26 mouse cellular contexts compared by ENCODE assay signal in the genomic region with DNA sequence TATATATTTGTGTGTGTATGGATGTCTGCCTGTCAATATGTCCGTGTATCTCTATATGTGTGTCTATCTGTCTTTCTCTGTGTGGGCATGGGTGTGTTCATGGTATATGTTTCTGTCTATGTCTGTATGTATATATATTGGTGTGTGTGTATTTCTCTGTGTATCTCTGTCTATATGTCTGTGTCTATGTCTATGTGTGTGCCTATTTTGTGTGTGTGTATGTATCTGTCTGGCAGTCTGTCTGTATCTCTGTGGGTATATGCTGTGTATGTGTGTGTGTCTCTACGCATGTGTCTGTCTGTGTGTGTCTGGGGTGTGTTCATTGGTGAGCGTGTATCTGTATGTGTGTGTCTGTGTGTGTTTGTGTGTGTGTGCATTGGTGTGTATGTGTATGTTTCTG. TPM values are rescaled to one million over a fixed set of nuclear protein-coding genes. Genes with fewer than 3 reads are reported as not detected.
A peak's percentile ranks its signal among the peaks of the same experiment; 100 is the strongest.
DNase-seq lines count a peak whose midpoint lies in the region; ATAC-seq and TF ChIP-seq lines count a peak whose summit lies in the region.
"Had no signal": no experiment of that assay in that cellular context is flagged by ENCODE, and none has a peak within 500 bp of the region (broad histone marks: within the 10 kb centered on the region; RNA-seq: fewer than 3 reads in every experiment).

No protein-coding gene starts in this region.

- H3K4me2 ChIP-seq in hindbrain, embryonic 11.5 days (replicated peaks; ENCODE audit: low read depth, low read length), result no peak overlapping the region
- no peak overlapping the region for H3K4me2 ChIP-seq in hindbrain, embryonic 12.5 days (replicated peaks)
- no peak overlapping the region for H3K4me2 ChIP-seq in kidney, embryonic 16.5 days (replicated peaks; ENCODE audit: low read depth, low read length)
- no peak overlapping the region for H3K4me2 ChIP-seq in midbrain, embryonic 11.5 days
- H3K4me2 ChIP-seq in midbrain, postnatal 0 days (ENCODE audit: low read depth, low read length, poor library complexity, severe bottlenecking), result no peak overlapping the region
- no peak overlapping the region for H3K4me2 ChIP-seq in midbrain, embryonic 15.5 days
- H3K4me2 ChIP-seq: embryonic facial prominence, embryonic 13.5 days; forebrain, embryonic 12.5 days; forebrain, embryonic 15.5 days; heart, embryonic 13.5 days; hindbrain, embryonic 13.5 days had no signal

- no peaks in the 10 kb centered on the region for H3K27me3 ChIP-seq in hindbrain, embryonic 11.5 days (ENCODE audit: control insufficient read depth, insufficient read depth, low read length)
- H3K27me3 ChIP-seq in hindbrain, embryonic 12.5 days, result peaks cover 5% of the 10 kb centered on the region
- no peaks in the 10 kb centered on the region for H3K27me3 ChIP-seq in kidney, embryonic 16.5 days (ENCODE audit: insufficient read depth, low read length)
- H3K27me3 ChIP-seq in midbrain, embryonic 11.5 days (ENCODE audit: control insufficient read depth, insufficient read depth, low read length), result peaks cover 53% of the 10 kb centered on the region
- H3K27me3 ChIP-seq in midbrain, postnatal 0 days (ENCODE audit: insufficient read depth, low read length), result no peaks in the 10 kb centered on the region
- H3K27me3 ChIP-seq in midbrain, embryonic 15.5 days (replicated peaks), result peaks cover 3% of the 10 kb centered on the region
- H3K27me3 ChIP-seq: embryonic facial prominence, embryonic 13.5 days; forebrain, embryonic 12.5 days; forebrain, embryonic 15.5 days; heart, embryonic 13.5 days had no signal

- no peaks in the 10 kb centered on the region for H3K9me3 ChIP-seq in hindbrain, embryonic 11.5 days (ENCODE audit: control insufficient read depth, low read length)
- H3K9me3 ChIP-seq in hindbrain, embryonic 12.5 days (replicated peaks), result no peaks in the 10 kb centered on the region
- H3K9me3 ChIP-seq in kidney, embryonic 16.5 days (ENCODE audit: low read length), result no peaks in the 10 kb centered on the region
- no peaks in the 10 kb centered on the region for H3K9me3 ChIP-seq in midbrain, embryonic 11.5 days (ENCODE audit: control insufficient read depth, low read length)
- H3K9me3 ChIP-seq in midbrain, postnatal 0 days (ENCODE audit: low read length), result no peaks in the 10 kb centered on the region
- no peaks in the 10 kb centered on the region for H3K9me3 ChIP-seq in midbrain, embryonic 15.5 days
- H3K9me3 ChIP-seq: embryonic facial prominence, embryonic 10.5 days; embryonic facial prominence, embryonic 13.5 days; forebrain, embryonic 12.5 days; forebrain, embryonic 15.5 days; heart, embryonic 10.5 days; heart, embryonic 13.5 days; hindbrain, embryonic 13.5 days had no signal

- TF ChIP-seq CTCF in midbrain, postnatal 0 days (IDR thresholded peaks at IDR 0.05), result no peak

- no peak overlapping the region for H3K27ac ChIP-seq in hindbrain, embryonic 11.5 days (ENCODE audit: low read depth, low read length)
- no peak overlapping the region for H3K27ac ChIP-seq in hindbrain, embryonic 12.5 days
- H3K27ac ChIP-seq in kidney, embryonic 16.5 days (ENCODE audit: low read length), result no peak overlapping the region
- H3K27ac ChIP-seq in midbrain, embryonic 11.5 days (ENCODE audit: low read depth, low read length), result no peak overlapping the region
- no peak overlapping the region for H3K27ac ChIP-seq in midbrain, postnatal 0 days (ENCODE audit: low read depth, low read length)
- no peak overlapping the region for H3K27ac ChIP-seq in midbrain, embryonic 15.5 days
- H3K27ac ChIP-seq: embryonic facial prominence, embryonic 10.5 days; embryonic facial prominence, embryonic 13.5 days; forebrain, embryonic 12.5 days; forebrain, embryonic 15.5 days; heart, adult 2 months; heart, embryonic 10.5 days; heart, embryonic 13.5 days; hindbrain, embryonic 13.5 days had no signal

- peak; percentile 47; the same call in 1 of the 2 replicates for ATAC-seq in hindbrain, embryonic 11.5 days (ENCODE audit: low FRiP score)
- ATAC-seq in hindbrain, embryonic 12.5 days (ENCODE audit: low FRiP score), result no peak
- peak; percentile 30; the same call in 1 of the 2 replicates for ATAC-seq in kidney, embryonic 16.5 days (ENCODE audit: low FRiP score, low TSS enrichment)
- peak; percentile 35; the same call in 1 of the 2 replicates for ATAC-seq in midbrain, embryonic 11.5 days (ENCODE audit: low FRiP score)
- no peak for ATAC-seq in midbrain, postnatal 0 days (ENCODE audit: low FRiP score)
- ATAC-seq in midbrain, embryonic 15.5 days (replicated peaks), result peak; percentile 17; the same call in 1 of the 2 replicates
- no peak for ATAC-seq in granulocyte monocyte progenitor cell, adult 5-6 weeks (replicated peaks; ENCODE audit: poor library complexity, severe bottlenecking)
- ATAC-seq: activated CD4-positive, CD25-positive, alpha-beta regulatory T cell, adult 4 months; forebrain, embryonic 15.5 days had no signal

- no peak overlapping the region for H3K4me3 ChIP-seq in hindbrain, embryonic 11.5 days (ENCODE audit: low read depth, low read length)
- H3K4me3 ChIP-seq in hindbrain, embryonic 12.5 days, result no peak overlapping the region
- H3K4me3 ChIP-seq in kidney, embryonic 16.5 days (ENCODE audit: low read length), result no peak overlapping the region
- H3K4me3 ChIP-seq in midbrain, embryonic 11.5 days (ENCODE audit: low read depth, low read length), result no peak overlapping the region
- no peak overlapping the region for H3K4me3 ChIP-seq in midbrain, postnatal 0 days (ENCODE audit: low read depth, low read length)
- no peak overlapping the region for H3K4me3 ChIP-seq in midbrain, embryonic 15.5 days
- H3K4me3 ChIP-seq: embryonic facial prominence, embryonic 10.5 days; embryonic facial prominence, embryonic 13.5 days; erythroblast, embryonic 14.5 days; forebrain, embryonic 12.5 days; forebrain, embryonic 15.5 days; heart, adult 2 months; heart, embryonic 10.5 days; heart, embryonic 13.5 days; hindbrain, embryonic 13.5 days had no signal

- no peak for DNase-seq in hindbrain, embryonic 11.5 days (ENCODE audit: low spot score)
- DNase-seq in kidney, adult 18-20 months, result no peak
- peak; percentile 76 for DNase-seq in midbrain, embryonic 11.5 days (ENCODE audit: low spot score, missing footprints)
- DNase-seq in midbrain, postnatal 0 days (ENCODE audit: low spot score), result no peak
- DNase-seq: adrenal gland, postnatal 25 days; cerebellum, adult 11-12 months; cerebellum, adult 8-10 months; cerebellum, postnatal 10 days; cerebellum, postnatal 36 days; gastrocnemius, postnatal 25 days; heart, adult 2 months; heart, postnatal 14 days; heart, postnatal 4 days had no signal

- H3K4me1 ChIP-seq in hindbrain, embryonic 11.5 days (replicated peaks; ENCODE audit: control insufficient read depth, insufficient read depth, low read length), result no peaks in the 10 kb centered on the region
- 0 out of 2 replicates have a peak, but pooled peaks cover 4% of the 10 kb centered on the region for H3K4me1 ChIP-seq in hindbrain, embryonic 12.5 days
- H3K4me1 ChIP-seq in kidney, embryonic 16.5 days (ENCODE audit: insufficient read depth, low read length), result peaks cover 10% of the 10 kb centered on the region; the same call in 1 of the 2 replicates
- H3K4me1 ChIP-seq in midbrain, embryonic 11.5 days (ENCODE audit: control insufficient read depth, insufficient read depth, low read length), result peaks cover 5% of the 10 kb centered on the region
- H3K4me1 ChIP-seq in midbrain, postnatal 0 days (ENCODE audit: insufficient read depth, low read length), result no peaks in the 10 kb centered on the region
- H3K4me1 ChIP-seq in midbrain, embryonic 15.5 days, result no peaks in the 10 kb centered on the region
- H3K4me1 ChIP-seq: forebrain, embryonic 15.5 days; heart, embryonic 10.5 days; heart, embryonic 13.5 days had no signal

- whole genome bisulfite sequencing in hindbrain, embryonic 11.5 days, result 90% methylated on average over 3 of the region's 3 CpGs
- WGBS in hindbrain, embryonic 12.5 days, result 83% methylated on average over 3 of the region's 3 CpGs
- WGBS in kidney, embryonic 16.5 days, result 87% methylated on average over 3 of the region's 3 CpGs
- WGBS in midbrain, embryonic 11.5 days, result 90% methylated on average over 3 of the region's 3 CpGs
- 92% methylated on average over 3 of the region's 3 CpGs for WGBS in midbrain, postnatal 0 days
- WGBS in midbrain, embryonic 15.5 days, result 82% methylated on average over 3 of the region's 3 CpGs

- H3K36me3 ChIP-seq in hindbrain, embryonic 11.5 days (ENCODE audit: control insufficient read depth, insufficient read depth, low read length), result no peaks in the 10 kb centered on the region
- H3K36me3 ChIP-seq in hindbrain, embryonic 12.5 days, result no peaks in the 10 kb centered on the region
- H3K36me3 ChIP-seq in kidney, embryonic 16.5 days (ENCODE audit: insufficient read depth, low read length), result no peaks in the 10 kb centered on the region
- H3K36me3 ChIP-seq in midbrain, embryonic 11.5 days (ENCODE audit: control insufficient read depth, insufficient read depth, low read length), result no peaks in the 10 kb centered on the region
- H3K36me3 ChIP-seq in midbrain, postnatal 0 days (ENCODE audit: insufficient read depth, low read length), result no peaks in the 10 kb centered on the region
- no peaks in the 10 kb centered on the region for H3K36me3 ChIP-seq in midbrain, embryonic 15.5 days (replicated peaks)
- H3K36me3 ChIP-seq: embryonic facial prominence, embryonic 10.5 days; embryonic facial prominence, embryonic 13.5 days; forebrain, embryonic 12.5 days; forebrain, embryonic 15.5 days; heart, embryonic 10.5 days; heart, embryonic 13.5 days; hindbrain, embryonic 13.5 days had no signal

- no peak overlapping the region for H3K9ac ChIP-seq in hindbrain, embryonic 11.5 days (ENCODE audit: low read depth, low read length)
- H3K9ac ChIP-seq in hindbrain, embryonic 12.5 days, result no peak overlapping the region
- no peak overlapping the region for H3K9ac ChIP-seq in kidney, embryonic 16.5 days (replicated peaks; ENCODE audit: low read length)
- H3K9ac ChIP-seq in midbrain, embryonic 11.5 days (ENCODE audit: low read length), result no peak overlapping the region
- no peak overlapping the region for H3K9ac ChIP-seq in midbrain, postnatal 0 days (replicated peaks; ENCODE audit: low read length, poor library complexity, severe bottlenecking)
- no peak overlapping the region for H3K9ac ChIP-seq in midbrain, embryonic 15.5 days
- H3K9ac ChIP-seq: embryonic facial prominence, embryonic 13.5 days; forebrain, embryonic 12.5 days; forebrain, embryonic 15.5 days; heart, embryonic 13.5 days; hindbrain, embryonic 13.5 days had no signal

RNA-seq across cellular contexts. Expression of a gene that starts 5.7 kb away (rescaled TPM):
- polyA plus RNA-seq in hindbrain, embryonic 11.5 days (2014; fragmentation: Nextera tagmentation; extraction: Ambion mirVana), result 27.3 and 31.1 TPM in 2 replicates
- polyA plus RNA-seq in hindbrain, embryonic 12.5 days (2016; fragmentation: Nextera tagmentation; extraction: Ambion mirVana), result 25.3 and 27.0 TPM in 2 replicates
- 24.2 and 28.2 TPM in 2 replicates for polyA plus RNA-seq in kidney, embryonic 16.5 days (2015; fragmentation: Nextera tagmentation; extraction: Ambion mirVana)
- 25.8 and 26.7 TPM in 2 replicates for polyA plus RNA-seq in midbrain, embryonic 11.5 days (2014; fragmentation: Nextera tagmentation; extraction: Ambion mirVana)
- total RNA-seq in midbrain, postnatal 0 days (2014; rRNA removed), result 6.0 and 14.1 TPM in 2 replicates
- 15.9 TPM in 2 replicates for polyA plus RNA-seq in midbrain, postnatal 0 days (2015; fragmentation: Nextera tagmentation; extraction: Ambion mirVana)
- polyA plus RNA-seq in midbrain, embryonic 15.5 days (2015; fragmentation: Nextera tagmentation; extraction: Ambion mirVana), result 16.0 and 18.1 TPM in 2 replicates
- total RNA-seq in granulocyte monocyte progenitor cell, adult 5-6 weeks (2014; fragmentation: Nextera tagmentation), result 26.7 and 37.8 TPM in 2 replicates
- total RNA-seq in granulocyte monocyte progenitor cell, adult 5-6 weeks (2017), result 10.7 and 15.7 TPM in 2 replicates

Comparison
In these comparisons a context has a peak if more than half of its experiments do, and no peak if none do; other contexts are left out.
1. ATAC-seq: peak in hindbrain, embryonic 11.5 days (single experiment), kidney, embryonic 16.5 days (single experiment), midbrain, embryonic 11.5 days (single experiment) and midbrain, embryonic 15.5 days (single experiment); none in hindbrain, embryonic 12.5 days (single experiment), midbrain, postnatal 0 days (single experiment) and granulocyte monocyte progenitor cell, adult 5-6 weeks (single experiment).